Mouse (Mus musculus) adrenal gland, adult 18-20 months (tissue): ENCODE data around the gene Adcy5. TPM values are rescaled to one million over a fixed set of nuclear protein-coding genes. Genes with fewer than 3 reads are reported as not detected.

Experiments
- DNase-seq, 2 experiments: peaks; one replicate each; pipeline ENCODE4 v3.0.0; 2021 to 2022; ENCODE audit warnings: low spot score in 2 of 2
- long read RNA-seq, 2 experiments: library from polyadenylated mRNA; stranded (forward); transcript quantifications; one replicate each; pipeline ENCODE4 v2.0.0; 2021
- total RNA-seq, 2 experiments: library from RNA; stranded (reverse); gene quantifications; 1 replicate in 1 of 2; 2 replicates in 1 of 2; pipeline ENCODE4 v1.2.3; 2021

Adcy5 gene
- 10 to 100 TPM in 1 of 2 experiments, 1 to 10 TPM in 1; 8.9 to 18.3 TPM for total RNA-seq
- long read RNA-seq, experiment 1, full-length matches to known transcripts: 17 of 22 reads
- long read RNA-seq, experiment 1, partial matches to known transcripts: 4 of 22 reads
- long read RNA-seq, experiment 1, other reads (novel, unspliced or antisense): 1 of 22 reads
- long read RNA-seq, experiment 2, full-length matches to known transcripts: 8 of 16 reads
- long read RNA-seq, experiment 2, partial matches to known transcripts: 8 of 16 reads
- long read RNA-seq, experiment 2, other reads (novel, unspliced or antisense): 0 of 16 reads

DNA sequence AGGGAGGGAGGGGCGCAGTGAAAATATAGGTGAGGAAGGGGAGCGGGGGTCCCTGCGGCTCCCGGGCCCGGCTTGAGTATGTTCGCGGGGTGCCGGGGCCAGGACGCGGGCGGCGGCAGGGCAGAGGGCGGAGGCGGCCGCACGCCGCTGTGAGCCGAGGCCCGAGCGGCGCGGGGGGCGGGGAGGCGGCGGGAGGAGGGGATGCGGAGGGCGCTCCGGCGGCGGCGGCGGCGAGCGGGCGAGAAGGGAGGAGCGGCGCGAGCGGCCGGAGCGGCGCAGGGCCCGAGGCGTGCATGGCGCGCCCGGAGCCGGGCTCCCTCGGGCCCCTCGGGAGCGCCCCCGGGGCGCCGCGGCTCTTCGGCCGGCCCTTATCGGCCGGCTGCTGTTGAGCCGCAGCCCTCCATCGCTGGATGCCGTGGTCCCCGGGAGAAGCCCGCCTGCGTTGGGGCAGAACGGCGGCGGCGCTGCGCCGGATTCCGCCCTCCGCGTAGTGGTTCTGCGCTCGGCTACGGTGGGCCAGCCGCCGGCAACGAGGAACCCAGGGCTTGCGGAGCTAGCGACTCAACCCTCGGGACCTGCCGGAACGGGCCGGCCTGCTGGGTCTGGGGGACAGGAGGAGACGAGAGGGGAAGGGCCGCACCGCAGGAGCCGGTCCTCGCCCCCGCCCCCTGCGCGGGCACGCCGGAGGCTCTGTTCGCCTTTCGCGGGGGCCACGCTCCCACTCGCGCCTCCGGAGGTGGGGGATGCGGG lies at the start of gene Adcy5:
TSS of gene Adcy5 (plus strand) at position 237 of the 750 bp plus-strand sequence.
- peak; percentile 26 to 46 for DNase-seq

- DNase-seq: no peak
Observed at GRCm38 (mm10) chr16:35107985-35108384, 46.7 kb upstream of the Adcy5 start.

DNA sequence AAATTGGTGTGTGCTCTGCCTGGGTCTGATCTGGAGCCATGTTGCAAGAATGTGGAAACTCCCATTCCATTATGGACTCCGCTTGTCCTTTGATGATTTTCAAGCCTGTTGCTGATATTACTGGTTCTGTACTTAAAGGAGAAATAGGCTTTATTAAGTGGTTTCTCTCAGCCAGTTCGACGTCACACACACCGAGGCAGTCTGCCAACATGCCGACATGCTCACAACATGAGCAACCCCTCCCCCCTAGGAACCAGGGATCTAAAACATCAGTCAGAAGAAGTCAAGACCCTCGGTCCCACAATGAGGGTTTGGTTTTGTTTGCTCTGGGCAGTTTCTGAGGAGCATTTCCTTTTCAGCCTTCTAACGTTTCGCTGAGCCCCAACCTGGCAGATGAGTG lies 45.5 kb upstream of the Adcy5 start:
- no peak for DNase-seq

- DNase-seq: no peak
Observed at GRCm38 (mm10) chr16:35109656-35110291, 44.9 kb upstream of the Adcy5 start.

DNA sequence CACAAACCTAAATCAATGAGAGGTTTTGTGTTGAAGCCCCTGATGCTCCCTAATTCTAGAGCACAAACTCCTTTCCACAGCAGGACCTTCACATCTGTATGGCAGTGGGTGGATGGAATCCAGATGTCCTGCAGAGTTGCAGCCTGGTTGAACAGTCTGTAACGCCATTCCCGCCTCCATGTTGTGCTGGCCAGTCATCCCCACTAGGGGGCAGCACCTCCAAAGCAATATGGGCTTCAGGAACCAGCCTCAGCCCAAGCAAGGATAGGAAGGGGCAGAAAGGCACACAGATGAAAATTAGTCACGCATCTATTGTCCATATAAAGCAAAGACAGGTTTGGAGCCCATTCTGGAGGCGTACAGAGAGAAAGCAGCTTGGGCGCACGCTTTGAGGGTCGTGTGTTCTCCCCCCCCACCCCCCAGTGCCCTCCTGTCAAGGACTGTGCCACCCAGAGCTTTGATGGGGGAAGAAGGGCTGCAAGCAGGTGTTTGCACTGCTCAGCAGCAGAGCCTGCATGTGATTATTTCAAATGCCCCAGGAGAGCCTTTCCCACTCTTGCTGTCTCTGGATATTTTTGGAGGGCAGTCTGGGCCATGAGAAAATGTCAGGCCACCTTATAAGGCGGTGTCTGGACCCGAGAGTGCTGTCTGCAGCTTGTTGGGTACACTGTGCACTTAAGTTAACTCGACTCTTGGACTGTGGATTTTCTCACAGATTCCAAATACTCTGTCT lies 44.1 kb upstream of the Adcy5 start:
- peak; percentile 82 to 87 for DNase-seq

DNA sequence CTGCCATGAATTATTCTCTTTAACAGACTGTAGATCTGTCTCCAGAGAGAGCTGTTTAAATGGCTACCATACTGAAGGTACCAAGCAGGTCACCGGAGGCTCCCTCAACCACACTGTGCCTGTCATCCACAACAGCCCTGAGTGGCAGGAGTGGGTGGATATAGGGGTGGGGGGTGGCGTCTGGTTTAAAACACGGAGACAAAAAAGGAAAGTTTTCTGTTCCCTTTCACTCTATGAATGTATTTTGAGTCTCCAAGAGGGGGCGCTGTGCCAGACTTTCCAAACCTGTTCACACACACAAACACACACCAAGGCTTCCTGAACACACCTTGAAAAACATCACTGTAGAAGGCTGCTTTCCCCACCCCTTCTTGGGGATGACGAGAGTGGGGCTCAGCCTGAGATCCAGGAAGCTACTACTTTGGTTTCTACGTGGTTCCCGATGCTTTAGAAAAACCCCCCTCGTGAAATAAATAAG lies 43.5 kb upstream of the Adcy5 start:
- DNase-seq: no peak

GRCm38 (mm10) chr16:35113496-35113895 lies 41.2 kb upstream of the Adcy5 start:
- no peak for DNase-seq

GRCm38 (mm10) chr16:35116328-35116956 lies 38.2 kb upstream of the Adcy5 start:
- peak in 1 of 2 experiments; percentile 3 for DNase-seq

DNA sequence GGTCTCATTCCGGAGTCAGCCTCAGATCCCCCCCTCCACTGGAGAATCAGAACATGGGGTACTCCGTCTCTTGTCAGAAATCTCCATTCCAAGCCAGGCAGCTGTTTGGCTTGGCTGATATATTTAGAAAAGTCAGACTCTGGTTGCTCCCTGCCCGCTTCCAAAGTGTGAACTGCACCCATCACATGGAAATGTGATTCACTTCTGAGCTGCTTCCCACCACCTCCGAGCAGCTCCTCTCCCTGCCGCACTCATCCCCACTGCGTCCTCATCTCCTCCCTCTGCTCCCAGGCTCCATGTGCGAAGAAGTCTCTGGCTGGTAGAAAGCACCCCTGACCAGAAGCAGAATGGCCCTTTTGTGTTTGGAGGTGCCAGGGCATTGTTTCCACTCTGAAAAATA lies 37.2 kb upstream of the Adcy5 start:
- no peak for DNase-seq

GRCm38 (mm10) chr16:35120603-35121002 lies 34.1 kb upstream of the Adcy5 start:
- no peak for DNase-seq

GRCm38 (mm10) chr16:35127270-35127669 lies 27.4 kb upstream of the Adcy5 start:
- DNase-seq: no peak

DNA sequence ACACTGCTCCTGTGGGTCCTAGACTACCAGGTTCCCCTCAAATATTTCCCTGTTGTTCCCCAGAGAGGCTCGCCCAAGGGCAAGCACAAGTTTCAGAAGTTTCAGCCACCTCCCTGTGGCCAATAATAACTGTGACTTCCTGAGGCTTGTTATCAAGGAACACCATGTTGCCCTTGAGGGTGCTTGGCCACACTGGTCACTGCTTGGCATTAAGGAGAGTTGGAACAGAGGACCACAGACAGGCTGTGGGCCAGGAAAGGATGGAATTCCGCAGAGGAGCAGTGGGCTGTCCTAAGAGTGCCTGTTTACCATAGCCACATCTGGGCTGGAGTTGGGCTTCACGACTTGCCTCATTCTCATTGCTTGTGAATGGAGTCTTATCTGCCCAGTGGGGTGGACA lies 24.5 kb upstream of the Adcy5 start:
- no peak for DNase-seq

DNA sequence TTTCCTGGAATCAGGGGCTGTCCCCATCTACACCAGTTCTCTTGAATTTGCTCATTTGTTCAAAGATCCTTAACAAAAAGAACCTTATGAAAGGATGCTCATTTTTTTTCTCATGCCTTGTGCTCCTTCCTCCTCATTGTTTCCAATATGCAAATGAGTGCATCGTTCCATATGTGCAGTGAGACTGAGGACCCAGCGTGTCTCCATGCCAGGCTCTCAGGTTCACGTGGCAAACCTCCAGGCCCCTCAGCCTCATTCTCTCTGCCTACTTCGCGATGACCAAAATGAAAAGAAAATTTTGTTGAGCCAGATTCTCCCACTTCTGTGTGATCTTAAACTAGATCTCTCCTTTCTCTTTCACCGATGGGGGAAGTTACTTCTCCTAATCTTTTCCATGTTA lies 15.3 kb upstream of the Adcy5 start:
- DNase-seq: no peak

GRCm38 (mm10) chr16:35139873-35140619 lies 14.6 kb upstream of the Adcy5 start:
- peak in 1 of 2 experiments; percentile 13 for DNase-seq

DNA sequence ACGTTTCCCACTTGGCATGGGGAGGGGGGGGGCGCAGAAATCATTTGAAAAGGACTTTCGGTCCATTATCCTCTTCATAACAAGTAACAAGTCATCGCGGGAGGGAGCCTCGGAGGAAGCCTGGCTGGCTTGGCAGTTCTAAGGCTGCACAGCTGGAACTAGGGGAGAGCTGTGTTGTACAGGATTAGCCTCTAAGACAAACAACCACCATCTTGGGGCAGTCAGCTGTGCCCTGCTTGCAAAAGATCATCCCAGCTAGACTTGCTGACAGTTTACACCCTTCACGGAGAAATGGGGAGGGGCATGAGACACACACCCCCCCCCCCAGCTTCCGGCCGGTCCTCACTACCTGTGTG lies 14.1 kb upstream of the Adcy5 start:
- no peak for DNase-seq

- no peak for DNase-seq
Observed at GRCm38 (mm10) chr16:35141839-35142238, 12.8 kb upstream of the Adcy5 start.

- no peak for DNase-seq
Observed at GRCm38 (mm10) chr16:35146153-35146552, 8.5 kb upstream of the Adcy5 start.

DNA sequence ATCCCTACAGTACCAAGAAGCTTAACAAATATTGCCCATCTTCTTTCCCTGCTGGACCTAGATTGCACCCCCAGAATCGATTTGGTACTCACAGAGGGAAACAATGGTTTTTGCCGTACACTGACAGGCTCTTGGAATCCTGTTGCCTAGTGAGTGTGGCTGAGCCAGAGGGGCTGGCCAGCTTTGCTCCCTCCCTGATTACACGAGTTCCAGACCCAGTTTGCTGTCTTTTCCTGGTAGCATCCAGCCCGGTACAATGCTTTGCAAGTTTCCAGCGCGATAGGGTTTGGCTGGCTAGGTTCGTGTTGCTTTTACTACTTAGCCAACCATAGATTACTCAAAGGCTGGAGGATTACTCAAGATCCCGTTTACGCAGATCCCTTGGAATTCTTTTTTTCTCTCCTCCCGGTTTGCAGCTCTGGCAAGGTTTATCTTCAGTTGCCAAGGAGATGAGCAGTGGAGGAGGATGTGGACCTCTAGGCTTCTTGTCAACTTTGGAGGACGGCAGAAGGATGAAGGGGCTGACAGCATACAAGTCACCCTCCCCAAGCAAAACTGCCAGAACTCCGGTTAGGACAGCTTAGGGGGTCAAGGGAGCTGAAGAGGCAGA lies 1.4 kb upstream of the Adcy5 start:
- DNase-seq: no peak

DNA sequence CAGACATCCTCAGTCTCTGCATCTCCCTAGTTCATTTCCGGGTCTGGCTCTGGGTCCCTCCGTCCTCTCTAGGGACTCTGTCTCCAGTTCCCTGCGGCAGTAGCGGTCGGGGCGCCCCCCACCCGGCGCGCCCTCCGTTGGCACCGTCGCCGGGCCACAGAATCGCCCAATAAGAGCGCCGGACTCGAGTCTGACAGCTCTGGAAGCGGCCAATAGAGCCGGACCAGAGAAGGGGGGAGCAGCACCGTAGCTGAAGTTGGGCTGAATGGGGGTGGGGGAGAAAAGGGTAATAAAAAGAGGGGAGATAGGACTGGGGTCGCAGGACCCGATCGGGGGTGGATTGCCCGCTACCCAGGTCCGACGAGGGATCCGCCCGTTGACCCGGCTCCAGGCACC lies 434 bp upstream of the Adcy5 start:
- DNase-seq: peak in 1 of 2 experiments; percentile 9
